8 mouse cellular contexts compared by ENCODE assay signal in genomic region chr17:35263523-35263883, GRCm38 (mm10). TPM values are rescaled to one million over a fixed set of nuclear protein-coding genes. Genes with fewer than 3 reads are reported as not detected.
DNase-seq lines count a peak whose midpoint lies in the region; ATAC-seq lines count a peak whose summit lies in the region.

No protein-coding gene starts in this region.

- peak; percentile 29 for DNase-seq in adrenal gland, postnatal 25 days
- no peak for DNase-seq in adrenal gland, postnatal 10 days
- DNase-seq in Muller cell, postnatal 12 days (ENCODE audit: inconsistent ontology term) = peak; percentile 59
- DNase-seq in hindbrain, embryonic 11.5 days (ENCODE audit: low spot score) = peak; percentile 49
- no peak for DNase-seq in frontal cortex, postnatal 36 days (ENCODE audit: low spot score in 2 of 2)
- no peak for DNase-seq in frontal cortex, adult 2 months (ENCODE audit: extremely low spot score in 1 of 2, low spot score in 1 of 2)

- H3K4me1 ChIP-seq in hindbrain, embryonic 11.5 days (replicated peaks; ENCODE audit: control insufficient read depth, insufficient read depth, low read length) = no peaks in the 10 kb centered on the region
- H3K4me1 ChIP-seq in liver, embryonic 16.5 days (ENCODE audit: control insufficient read depth, low read depth, low read length) = peaks cover 12% of the 10 kb centered on the region

- no peak overlapping the region for H3K27ac ChIP-seq in hindbrain, embryonic 11.5 days (ENCODE audit: low read depth, low read length)
- H3K27ac ChIP-seq in liver, embryonic 16.5 days (ENCODE audit: low read length) = no peak overlapping the region

- H3K36me3 ChIP-seq in hindbrain, embryonic 11.5 days (ENCODE audit: control insufficient read depth, insufficient read depth, low read length) = no peaks in the 10 kb centered on the region
- no peaks in the 10 kb centered on the region for H3K36me3 ChIP-seq in liver, embryonic 16.5 days (ENCODE audit: control insufficient read depth, insufficient read depth)

- under 1% methylated on average over 26 of the region's 31 CpGs for WGBS in hindbrain, embryonic 11.5 days
- under 1% methylated on average over 31 of the region's 31 CpGs for WGBS in liver, embryonic 16.5 days (ENCODE audit: insufficient replicate concordance)

- H3K9ac ChIP-seq in hindbrain, embryonic 11.5 days (ENCODE audit: low read depth, low read length) = peak overlapping the region; percentile 53
- H3K9ac ChIP-seq in liver, embryonic 16.5 days (ENCODE audit: low read depth, low read length) = peak overlapping the region; percentile 76

- H3K9me3 ChIP-seq in hindbrain, embryonic 11.5 days (ENCODE audit: control insufficient read depth, low read length) = no peaks in the 10 kb centered on the region
- H3K9me3 ChIP-seq in liver, embryonic 16.5 days (replicated peaks; ENCODE audit: control insufficient read depth, low read length) = no peaks in the 10 kb centered on the region

- peak overlapping the region; percentile 87 for H3K4me2 ChIP-seq in hindbrain, embryonic 11.5 days (replicated peaks; ENCODE audit: low read depth, low read length)
- peak overlapping the region; percentile 100 for H3K4me2 ChIP-seq in liver, embryonic 16.5 days (ENCODE audit: low read depth, low read length)

- ATAC-seq in hindbrain, embryonic 11.5 days (ENCODE audit: low FRiP score) = peak; percentile 59
- ATAC-seq in liver, embryonic 16.5 days (ENCODE audit: low read depth) = no peak; the same call in none of the 2 replicates
- no peak for ATAC-seq in megakaryocyte progenitor cell, adult 5-6 weeks (replicated peaks; ENCODE audit: poor library complexity)

- peaks cover 2% of the 10 kb centered on the region; the same call in 1 of the 2 replicates for H3K27me3 ChIP-seq in hindbrain, embryonic 11.5 days (ENCODE audit: control insufficient read depth, insufficient read depth, low read length)
- no peaks in the 10 kb centered on the region for H3K27me3 ChIP-seq in liver, embryonic 16.5 days (ENCODE audit: control insufficient read depth, insufficient read depth, low read depth, low read length)

- peak overlapping the region; percentile 54 for H3K4me3 ChIP-seq in hindbrain, embryonic 11.5 days (ENCODE audit: low read depth, low read length)
- peak overlapping the region; percentile 75 for H3K4me3 ChIP-seq in liver, embryonic 16.5 days (ENCODE audit: low read depth, low read length)

RNA-seq across cellular contexts. Expression of gene H2-D1, which starts 1.0 kb away (rescaled TPM):
- 86.1 and 109 TPM in 2 replicates for total RNA-seq in adrenal gland, postnatal 25 days (2021)
- 100 to 1,000 TPM; 105 to 116 TPM for total RNA-seq in adrenal gland, postnatal 10 days (2021)
- 42.9 and 43.2 TPM in 2 replicates for polyA plus RNA-seq in hindbrain, embryonic 11.5 days (2014; fragmentation: Nextera tagmentation; extraction: Ambion mirVana)
- 98.3 and 107 TPM in 2 replicates for polyA plus RNA-seq in liver, embryonic 16.5 days (2015; fragmentation: Nextera tagmentation; extraction: Ambion mirVana)
- total RNA-seq in megakaryocyte progenitor cell, adult 5-6 weeks (2015) = 248 and 262 TPM in 2 replicates
- 464 and 467 TPM in 2 replicates for total RNA-seq in megakaryocyte progenitor cell, adult 5-6 weeks (2017)
- polyA plus RNA-seq in frontal cortex, adult 2 months (2012; rRNA removed) = 66.1 and 69.2 TPM in 2 replicates

RNA-seq across cellular contexts. Expression of gene Ddx39b, which starts 22.0 kb away (rescaled TPM):
- total RNA-seq in adrenal gland, postnatal 25 days (2021) = 237 and 249 TPM in 2 replicates
- 100 to 1,000 TPM; 189 to 235 TPM for total RNA-seq in adrenal gland, postnatal 10 days (2021)
- polyA plus RNA-seq in hindbrain, embryonic 11.5 days (2014; fragmentation: Nextera tagmentation; extraction: Ambion mirVana) = 633 and 640 TPM in 2 replicates
- polyA plus RNA-seq in liver, embryonic 16.5 days (2015; fragmentation: Nextera tagmentation; extraction: Ambion mirVana) = 128 and 133 TPM in 2 replicates
- 289 and 314 TPM in 2 replicates for total RNA-seq in megakaryocyte progenitor cell, adult 5-6 weeks (2015)
- 188 and 193 TPM in 2 replicates for total RNA-seq in megakaryocyte progenitor cell, adult 5-6 weeks (2017)
- 438 and 444 TPM in 2 replicates for polyA plus RNA-seq in frontal cortex, adult 2 months (2012; rRNA removed)

RNA-seq across cellular contexts. Expression of gene Nfkbil1, which starts 27.9 kb away (rescaled TPM):
- 18.3 and 24.1 TPM in 2 replicates for total RNA-seq in adrenal gland, postnatal 25 days (2021)
- 10 to 100 TPM; 17.3 to 17.5 TPM for total RNA-seq in adrenal gland, postnatal 10 days (2021)
- 2.3 and 3.7 TPM in 2 replicates for polyA plus RNA-seq in hindbrain, embryonic 11.5 days (2014; fragmentation: Nextera tagmentation; extraction: Ambion mirVana)
- 2.8 and 2.9 TPM in 2 replicates for polyA plus RNA-seq in liver, embryonic 16.5 days (2015; fragmentation: Nextera tagmentation; extraction: Ambion mirVana)
- total RNA-seq in megakaryocyte progenitor cell, adult 5-6 weeks (2015) = 1.9 and 3.1 TPM in 2 replicates
- 6.7 and 8.0 TPM in 2 replicates for total RNA-seq in megakaryocyte progenitor cell, adult 5-6 weeks (2017)
- 13.7 and 15.1 TPM in 2 replicates for polyA plus RNA-seq in frontal cortex, adult 2 months (2012; rRNA removed)

RNA-seq across cellular contexts. Expression of gene Atp6v1g2, which starts 30.0 kb away (rescaled TPM):
- total RNA-seq in adrenal gland, postnatal 25 days (2021) = 8.0 and 8.4 TPM in 2 replicates
- total RNA-seq in adrenal gland, postnatal 10 days (2021) = 1 to 10 TPM; 5.6 to 9.4 TPM
- polyA plus RNA-seq in hindbrain, embryonic 11.5 days (2014; fragmentation: Nextera tagmentation; extraction: Ambion mirVana) = 14.7 and 16.8 TPM in 2 replicates
- 0.58 and 1.0 TPM in 2 replicates for polyA plus RNA-seq in liver, embryonic 16.5 days (2015; fragmentation: Nextera tagmentation; extraction: Ambion mirVana)
- 4.1 and 6.9 TPM in 2 replicates for total RNA-seq in megakaryocyte progenitor cell, adult 5-6 weeks (2015)
- 1.1 and 2.4 TPM in 2 replicates for total RNA-seq in megakaryocyte progenitor cell, adult 5-6 weeks (2017)
- 665 and 695 TPM in 2 replicates for polyA plus RNA-seq in frontal cortex, adult 2 months (2012; rRNA removed)

RNA-seq across cellular contexts. Expression of gene Gm16181, which starts 42.9 kb away (rescaled TPM):
- not detected in 2 replicates for total RNA-seq in adrenal gland, postnatal 25 days (2021)
- total RNA-seq in adrenal gland, postnatal 10 days (2021) = 1 to 10 TPM in 1 of 2 experiments, not detected in 1; 1.3 TPM
- 0.36 and 0.43 TPM in 2 replicates for polyA plus RNA-seq in hindbrain, embryonic 11.5 days (2014; fragmentation: Nextera tagmentation; extraction: Ambion mirVana)
- polyA plus RNA-seq in liver, embryonic 16.5 days (2015; fragmentation: Nextera tagmentation; extraction: Ambion mirVana) = not detected in 2 replicates
- not detected in 2 replicates for total RNA-seq in megakaryocyte progenitor cell, adult 5-6 weeks (2015)
- total RNA-seq in megakaryocyte progenitor cell, adult 5-6 weeks (2017) = not detected in 2 replicates
- polyA plus RNA-seq in frontal cortex, adult 2 months (2012; rRNA removed) = not detected in 2 replicates

Comparison
In these comparisons a context has a peak if more than half of its experiments do, and no peak if none do; other contexts are left out.
1. DNase-seq: peak in adrenal gland, postnatal 25 days (single experiment), Muller cell, postnatal 12 days (single experiment) and hindbrain, embryonic 11.5 days (single experiment); none in adrenal gland, postnatal 10 days (single experiment), frontal cortex, postnatal 36 days (0 of 2) and frontal cortex, adult 2 months (0 of 2).